Mouse (Mus musculus) hindbrain, embryonic 16.5 days (tissue): ENCODE data around the gene Nufip1. TPM values are rescaled to one million over a fixed set of nuclear protein-coding genes. Genes with fewer than 3 reads are reported as not detected.
A peak's percentile ranks its signal among the peaks of the same experiment; 100 is the strongest.
"Not testable (repeated sequence)": the region's sequence is repeated elsewhere in the genome, so short reads cannot be mapped to it uniquely, and the experiment has no call there.

ENCODE experiments used
- ATAC-seq: fragments of 200-750 bp; cut with Nextera tagmentation; 2 replicates; pipeline ENCODE4 v1.8.0; 2017; ENCODE audit warnings: moderate TSS enrichment, moderate library complexity
- H3K27ac ChIP-seq: fragments of 300-500 bp; sonication (generic); 2 replicates; pipeline ENCODE4 v1.5.1; 2014; ENCODE audit warnings: low read depth, mild to moderate bottlenecking, control low read depth, low read length, moderate library complexity
- H3K27me3 ChIP-seq: fragments of 300-500 bp; sonication (generic); replicated peaks from 2 replicates; pipeline ENCODE4 v1.6.1; 2014; ENCODE audit warnings: low read length; ENCODE audit not compliant: control insufficient read depth, insufficient read depth
- H3K36me3 ChIP-seq: fragments of 300-500 bp; sonication (generic); 2 replicates; pipeline ENCODE4 v1.6.1; 2014; ENCODE audit warnings: mild to moderate bottlenecking, low read length, moderate library complexity, mixed read lengths; ENCODE audit not compliant: control insufficient read depth, insufficient read depth
- H3K4me1 ChIP-seq: fragments of 300-500 bp; sonication (generic); 2 replicates; pipeline ENCODE4 v1.6.1; 2014; ENCODE audit warnings: low read depth, low read length; ENCODE audit not compliant: control insufficient read depth, insufficient read depth
- H3K4me2 ChIP-seq: fragments of 300-500 bp; sonication (generic); 2 replicates; pipeline ENCODE4 v1.6.1; 2014; ENCODE audit warnings: mild to moderate bottlenecking, low read length, control low read depth, moderate library complexity
- H3K4me3 ChIP-seq: fragments of 300-500 bp; sonication (generic); 2 replicates; pipeline ENCODE4 v1.5.1; 2014; ENCODE audit warnings: mild to moderate bottlenecking, low read length, control low read depth, moderate library complexity
- H3K9ac ChIP-seq: fragments of 300-500 bp; sonication (generic); 2 replicates; pipeline ENCODE4 v1.6.1; 2014; ENCODE audit warnings: low read depth, mild to moderate bottlenecking, control low read depth, low read length, moderate library complexity
- H3K9me3 ChIP-seq: fragments of 300-500 bp; sonication (generic); 2 replicates; pipeline ENCODE4 v1.6.1; 2014; ENCODE audit warnings: mild to moderate bottlenecking, low read length, moderate library complexity; ENCODE audit not compliant: control insufficient read depth
- WGBS: fragments of 180-500 bp; shearing (Covaris S2); extraction: QIAGEN DNeasy Blood & Tissue Kit; methylation state at CpG from one replicate; pipeline ENCODE4 v1.1.7; 2014; 5-methylcytosine and 5-hydroxymethylcytosine counted together
- polyA plus RNA-seq: library from polyadenylated mRNA; unstranded; fragments of >200 nt; fragmentation: Nextera tagmentation; extraction: Ambion mirVana; gene quantifications from 2 replicates; pipeline ENCODE4 v1.2.1, GENCODE M21; 2015

The Nufip1 gene
- polyA plus RNA-seq, 1 experiment from 2014 or later = 12.4 TPM

DNA sequence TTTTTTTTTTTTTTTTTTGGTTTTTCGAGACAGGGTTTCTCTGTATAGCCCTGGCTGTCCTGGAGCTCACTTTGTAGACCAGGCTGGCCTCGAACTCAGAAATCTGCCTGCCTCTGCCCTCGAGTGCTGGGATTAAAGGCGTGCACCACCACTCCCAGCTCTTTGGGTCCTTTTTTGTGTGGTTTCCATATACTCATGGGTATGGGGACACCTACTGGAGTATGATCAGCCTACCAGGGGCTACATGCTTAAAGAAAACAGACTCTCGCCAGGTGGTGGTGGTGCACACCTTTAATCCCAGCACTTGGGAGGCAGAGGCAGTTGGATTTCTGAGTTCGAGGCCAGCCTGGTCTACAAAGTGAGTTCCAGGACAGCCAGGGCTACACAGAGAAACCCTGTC, 49.9 kb downstream of the Nufip1 start:
- not testable (repeated sequence) for H3K4me1 ChIP-seq, H3K36me3 ChIP-seq, H3K9ac ChIP-seq, H3K4me3 ChIP-seq, H3K4me2 ChIP-seq, H3K9me3 ChIP-seq, ATAC-seq, H3K27me3 ChIP-seq, H3K27ac ChIP-seq
- 81% methylated on average over 6 of the region's 6 CpGs for WGBS

DNA sequence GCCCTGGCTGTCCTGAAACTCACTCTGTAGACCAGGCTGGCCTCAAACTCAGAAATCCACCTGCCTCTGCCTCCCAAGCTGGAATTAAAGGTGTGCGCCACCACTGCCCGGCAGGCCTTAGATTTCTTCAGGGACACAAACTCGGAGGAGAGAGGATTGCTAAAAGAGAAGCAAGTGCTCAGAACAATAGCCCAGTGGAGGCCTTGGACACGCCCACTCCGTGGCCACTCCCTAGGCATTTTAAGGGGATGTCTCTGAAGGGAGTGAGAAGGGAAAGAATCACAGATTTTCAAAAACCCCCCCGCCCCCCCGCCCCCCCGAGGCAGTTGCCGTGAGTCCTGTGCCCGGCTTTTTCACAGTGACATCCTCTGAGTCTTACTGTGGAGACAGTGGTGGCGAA, 53.5 kb downstream of the Nufip1 start:
- ATAC-seq = no peak
- no peak overlapping the region for H3K27ac ChIP-seq
- H3K9me3 ChIP-seq = no peaks in the 10 kb centered on the region
- 27% methylated on average over 11 of the region's 11 CpGs for WGBS
- peaks cover 7% of the 10 kb centered on the region; the same call in 1 of the 2 replicates for H3K4me1 ChIP-seq
- H3K9ac ChIP-seq = no peak overlapping the region
- H3K4me2 ChIP-seq = no peak overlapping the region
- H3K4me3 ChIP-seq = no peak overlapping the region
- H3K36me3 ChIP-seq = no peaks in the 10 kb centered on the region
- H3K27me3 ChIP-seq = 0 out of 2 replicates have a peak, but pooled peaks cover 2% of the 10 kb centered on the region

GRCm38 (mm10) chr14:76164904-76165755, 54.4 kb downstream of the Nufip1 start:
- Histone ChIP-seq H3K4me2 (peak overlapping the region; percentile 48), H3K4me1 (peaks cover 7% of the 10 kb centered on the region; the same call in 1 of the 2 replicates), H3K9me3 (no peaks in the 10 kb centered on the region), H3K27me3 (0 out of 2 replicates have a peak, but pooled peaks cover 2% of the 10 kb centered on the region), H3K27ac (no peak overlapping the region), H3K9ac (peak overlapping the region; percentile 38), H3K4me3 (peak overlapping the region; percentile 24), H3K36me3 (no peaks in the 10 kb centered on the region)
- peak; percentile 58; the same call in 1 of the 2 replicates for ATAC-seq
- WGBS = 26% methylated on average over 32 of the region's 32 CpGs

- no peak overlapping the region for H3K4me3 ChIP-seq
- H3K4me1 ChIP-seq = peaks cover 5% of the 10 kb centered on the region; the same call in 1 of the 2 replicates
- WGBS = 64% methylated on average over 10 of the region's 11 CpGs
- H3K27me3 ChIP-seq = 0 out of 2 replicates have a peak, but pooled peaks cover 2% of the 10 kb centered on the region
- H3K36me3 ChIP-seq = no peaks in the 10 kb centered on the region
- peak; percentile 89 for ATAC-seq
- H3K9ac ChIP-seq = no peak overlapping the region
- no peak overlapping the region for H3K27ac ChIP-seq
- H3K4me2 ChIP-seq = no peak overlapping the region
- no peaks in the 10 kb centered on the region for H3K9me3 ChIP-seq
These were observed 59.3 kb downstream of the Nufip1 start for GRCm38 (mm10) chr14:76169876-76170466.

DNA sequence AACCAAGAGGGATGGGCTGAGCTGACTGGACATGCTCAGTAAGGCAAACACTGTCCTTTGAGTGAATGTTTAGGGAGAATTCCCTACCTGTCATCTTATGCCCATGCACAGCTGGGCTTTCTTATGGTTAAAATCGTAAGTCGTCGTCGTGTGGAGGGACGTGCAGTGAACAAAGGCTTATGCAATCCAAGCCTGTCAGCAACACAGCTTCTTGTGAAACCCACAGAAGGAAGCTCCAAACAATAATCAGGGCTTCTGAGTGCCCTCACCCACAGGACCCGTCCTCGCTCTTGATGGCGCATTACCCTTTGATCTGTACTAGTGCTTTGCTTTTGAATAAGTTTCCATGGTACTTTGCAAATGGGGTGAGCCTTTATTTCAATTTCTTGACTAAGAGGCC, 60.6 kb downstream of the Nufip1 start:
- H3K27ac ChIP-seq = no peak overlapping the region
- no peaks in the 10 kb centered on the region for H3K36me3 ChIP-seq
- no peak overlapping the region for H3K4me3 ChIP-seq
- no peak for ATAC-seq
- no peak overlapping the region for H3K4me2 ChIP-seq
- no peaks in the 10 kb centered on the region for H3K9me3 ChIP-seq
- no peaks in the 10 kb centered on the region for H3K27me3 ChIP-seq
- no peak overlapping the region for H3K9ac ChIP-seq
- peaks cover 5% of the 10 kb centered on the region; the same call in 1 of the 2 replicates for H3K4me1 ChIP-seq
- WGBS = 61% methylated on average over 8 of the region's 8 CpGs

GRCm38 (mm10) chr14:76174328-76174727, 63.6 kb downstream of the Nufip1 start:
- H3K9me3 ChIP-seq = no peaks in the 10 kb centered on the region
- H3K9ac ChIP-seq = no peak overlapping the region
- peaks cover 5% of the 10 kb centered on the region; the same call in 1 of the 2 replicates for H3K4me1 ChIP-seq
- no peak for ATAC-seq
- 83% methylated on average over 7 of the region's 7 CpGs for WGBS
- H3K27ac ChIP-seq = no peak overlapping the region
- H3K4me2 ChIP-seq = no peak overlapping the region
- no peaks in the 10 kb centered on the region for H3K36me3 ChIP-seq
- H3K4me3 ChIP-seq = no peak overlapping the region
- no peaks in the 10 kb centered on the region for H3K27me3 ChIP-seq

DNA sequence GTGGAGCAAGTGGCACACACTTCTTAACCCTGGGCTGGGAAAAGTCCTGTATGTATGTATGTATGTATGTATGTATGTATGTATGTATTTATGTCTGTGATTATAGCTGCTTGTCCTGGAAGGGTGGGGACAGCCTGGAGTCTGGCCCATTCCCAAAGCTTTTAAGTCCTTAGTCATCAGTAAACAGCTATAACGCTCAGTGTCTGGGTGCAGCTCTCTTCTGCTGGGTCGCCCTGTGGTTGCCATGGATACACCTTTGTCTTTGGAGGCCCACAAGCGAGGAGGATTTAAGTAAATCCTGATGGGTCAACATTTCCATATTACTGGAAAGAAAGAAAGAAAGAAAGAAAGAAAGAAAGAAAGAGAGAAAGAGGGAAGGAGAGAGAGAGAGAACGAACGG, 65.1 kb downstream of the Nufip1 start:
- ATAC-seq = no peak
- H3K4me1 ChIP-seq = peaks cover 5% of the 10 kb centered on the region; the same call in 1 of the 2 replicates
- no peak overlapping the region for H3K4me3 ChIP-seq
- H3K36me3 ChIP-seq = no peaks in the 10 kb centered on the region
- no peak overlapping the region for H3K4me2 ChIP-seq
- H3K27ac ChIP-seq = no peak overlapping the region
- H3K9me3 ChIP-seq = no peaks in the 10 kb centered on the region
- no peak overlapping the region for H3K9ac ChIP-seq
- WGBS = 15% methylated on average over 5 of the region's 5 CpGs
- H3K27me3 ChIP-seq = no peaks in the 10 kb centered on the region

- H3K4me3 ChIP-seq = no peak overlapping the region
- no peak overlapping the region for H3K4me2 ChIP-seq
- no peaks in the 10 kb centered on the region for H3K27me3 ChIP-seq
- no peaks in the 10 kb centered on the region for H3K9me3 ChIP-seq
- peaks cover 5% of the 10 kb centered on the region; the same call in 1 of the 2 replicates for H3K4me1 ChIP-seq
- no peaks in the 10 kb centered on the region for H3K36me3 ChIP-seq
- 97% methylated on average over 9 of the region's 9 CpGs for WGBS
- H3K27ac ChIP-seq = no peak overlapping the region
- no peak for ATAC-seq
- no peak overlapping the region for H3K9ac ChIP-seq
These were observed 66.5 kb downstream of the Nufip1 start for GRCm38 (mm10) chr14:76177230-76177629.

GRCm38 (mm10) chr14:76178447-76178846, 67.8 kb downstream of the Nufip1 start:
- 90% methylated on average over 2 of the region's 2 CpGs for WGBS
- Histone ChIP-seq H3K27me3 (no peaks in the 10 kb centered on the region), H3K4me1 (peaks cover 5% of the 10 kb centered on the region; the same call in 1 of the 2 replicates)

More at GRCm38 (mm10) chr14:76178447-76178846, 67.8 kb downstream of the Nufip1 start:
- H3K36me3 ChIP-seq = no peaks in the 10 kb centered on the region
- H3K9ac ChIP-seq = no peak overlapping the region
- no peak overlapping the region for H3K4me3 ChIP-seq
- H3K4me2 ChIP-seq = no peak overlapping the region
- no peak for ATAC-seq
- no peak overlapping the region for H3K27ac ChIP-seq
- H3K9me3 ChIP-seq = no peaks in the 10 kb centered on the region
